Mouse (Mus musculus): ENCODE data around the gene Spint3.
"Not testable (repeated sequence)": the region's sequence is repeated elsewhere in the genome, so short reads cannot be mapped to it uniquely, and the experiment has no call there.

Spint3 gene

DNA sequence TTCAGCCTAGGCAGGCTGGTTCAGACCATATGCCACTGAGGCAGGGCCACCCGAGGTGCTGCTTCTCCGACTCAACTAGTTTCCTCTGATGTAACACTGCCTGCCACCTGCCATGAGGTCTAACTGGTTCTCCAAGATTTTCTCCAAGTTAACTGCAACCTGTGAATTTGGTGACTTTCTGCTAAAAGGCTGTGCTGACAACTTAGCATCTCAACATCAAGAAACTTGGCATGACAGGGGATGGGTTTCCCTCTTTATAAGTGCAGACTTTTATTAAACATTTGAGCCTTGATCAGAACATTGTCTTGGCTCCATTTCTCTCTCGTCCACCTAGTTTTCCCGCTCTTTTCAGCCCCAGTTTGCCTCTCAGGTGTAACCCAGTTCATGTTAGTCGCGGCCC, at the start of gene Spint3:
Gene Spint3 (minus strand): TSS at position 101 of the 400 bp plus-strand sequence.
- not testable (repeated sequence) for DNase-seq

DNA sequence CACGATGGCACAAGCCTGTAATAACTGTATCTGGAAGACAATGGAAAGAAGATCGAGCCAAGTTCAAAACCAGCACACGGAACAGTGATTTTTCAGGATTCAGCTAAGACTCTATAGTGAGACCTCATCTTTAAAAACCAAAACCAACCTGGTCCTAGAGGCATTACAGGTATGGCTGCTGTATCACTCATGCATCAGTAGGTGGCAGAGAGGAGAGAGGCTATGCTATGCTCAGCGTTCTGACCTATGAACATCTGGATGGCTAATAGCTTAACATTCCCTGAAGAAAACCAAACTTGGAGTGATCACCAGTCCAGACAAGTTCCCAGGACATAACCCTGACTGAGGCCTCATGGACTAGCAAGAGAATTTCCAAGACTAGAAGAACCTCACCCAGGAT, 48.5 kb upstream of the Spint3 start:
- no peak for DNase-seq

DNA sequence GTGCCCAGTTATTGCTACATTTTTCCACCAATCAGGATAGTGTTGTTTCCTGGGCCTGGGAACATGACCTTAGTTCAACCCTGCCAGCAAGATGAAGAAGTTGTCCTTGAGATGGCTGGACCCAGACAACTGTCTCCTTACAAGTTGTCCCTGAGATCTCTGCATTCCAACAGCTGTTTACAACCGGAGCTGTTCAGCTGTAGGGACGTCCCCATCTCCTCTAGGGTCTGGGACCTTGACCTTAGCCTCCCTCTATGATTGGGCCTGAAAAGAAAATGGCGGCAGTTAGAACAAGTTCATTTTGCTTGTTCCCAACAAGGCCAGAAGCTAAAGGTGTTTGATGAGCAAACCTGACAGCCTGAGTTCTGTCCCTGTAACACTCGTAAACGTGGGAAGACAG, 45.8 kb upstream of the Spint3 start:
- no peak for DNase-seq

DNA sequence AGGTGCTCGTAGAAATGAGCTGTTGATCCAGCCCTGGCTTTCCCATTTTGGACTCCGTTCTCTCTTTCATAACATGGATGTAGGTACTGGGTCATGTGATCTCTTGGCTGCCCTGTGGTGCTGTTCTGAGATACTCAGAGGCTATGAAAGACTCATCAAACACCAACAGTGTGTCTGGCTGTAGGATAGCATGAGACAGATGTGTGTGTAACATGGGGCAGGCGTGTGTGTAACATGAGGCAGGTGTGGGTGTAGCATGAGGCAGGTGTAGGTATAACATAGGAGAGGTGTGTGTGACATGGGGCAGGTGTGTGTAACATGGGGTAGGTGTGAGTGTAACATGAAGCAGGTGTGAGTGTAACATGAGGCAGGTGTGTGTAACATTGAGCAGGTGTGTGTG, 42.1 kb upstream of the Spint3 start:
- no peak for DNase-seq

DNA sequence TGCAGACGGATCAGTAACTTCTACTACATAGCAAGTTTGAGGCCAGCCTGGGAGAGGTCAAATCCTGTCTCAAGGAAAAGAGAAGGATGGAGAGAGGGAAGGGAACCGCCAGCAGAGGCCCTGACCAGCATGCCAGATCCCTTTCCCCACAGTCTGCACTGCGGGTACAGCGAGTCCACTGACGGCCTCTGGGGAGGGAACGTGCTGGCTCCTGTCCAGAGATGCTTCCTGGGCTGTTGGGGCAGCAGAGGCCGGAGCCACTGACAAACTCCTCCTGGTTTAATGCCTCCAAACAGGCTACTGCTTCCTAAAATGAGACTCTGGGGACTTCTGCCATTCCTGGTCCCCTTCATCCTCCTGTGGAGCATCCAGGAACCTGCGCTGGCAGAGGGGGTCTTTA, 40.2 kb upstream of the Spint3 start, which contains the start of the genes Wfdc6b and Wfdc8:
Gene Wfdc6b (plus strand): TSS at position 52 of the 400 bp plus-strand sequence.
Gene Wfdc8 (minus strand): TSS at position 156 of the 400 bp plus-strand sequence.
- DNase-seq: not testable (repeated sequence)

DNA sequence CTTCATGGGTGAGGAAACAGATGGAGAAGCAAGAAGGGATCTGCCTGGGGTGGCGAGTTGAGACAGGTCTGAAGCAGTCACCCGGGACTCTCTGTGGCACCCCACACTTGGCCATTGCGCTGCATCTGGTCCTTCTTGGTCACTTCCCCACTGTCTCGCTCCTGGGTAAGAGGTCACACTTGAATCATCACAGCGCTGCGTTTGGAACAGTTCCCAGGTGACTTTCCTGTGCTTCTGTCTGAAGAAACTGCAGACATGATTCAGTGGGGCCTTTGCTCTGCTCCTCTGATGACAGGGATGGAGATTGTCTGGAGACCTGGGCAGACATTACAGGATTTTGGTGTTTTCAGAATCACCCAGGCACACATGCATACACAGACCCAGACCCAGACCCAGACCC, 35.5 kb upstream of the Spint3 start:
- no peak for DNase-seq

DNA sequence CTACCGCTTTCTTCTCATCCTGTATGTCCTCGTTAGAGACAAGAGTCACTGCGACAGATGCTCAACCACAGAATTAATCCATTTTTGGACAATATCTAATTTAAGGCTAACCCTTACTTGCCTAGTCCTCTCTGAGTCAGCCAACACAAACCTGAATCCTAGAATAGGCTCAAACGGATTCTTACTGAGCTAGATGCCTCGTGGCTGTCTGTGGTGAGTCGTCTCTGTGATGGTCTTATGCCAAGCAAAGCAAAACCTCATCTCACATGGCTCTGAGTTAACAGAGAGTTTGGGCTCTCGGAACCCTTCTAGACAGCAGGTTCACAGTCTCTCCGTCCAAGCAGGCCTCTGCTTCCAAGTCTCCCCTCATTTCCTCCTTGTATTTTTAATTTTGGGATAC, 31.2 kb upstream of the Spint3 start:
- no peak for DNase-seq

DNA sequence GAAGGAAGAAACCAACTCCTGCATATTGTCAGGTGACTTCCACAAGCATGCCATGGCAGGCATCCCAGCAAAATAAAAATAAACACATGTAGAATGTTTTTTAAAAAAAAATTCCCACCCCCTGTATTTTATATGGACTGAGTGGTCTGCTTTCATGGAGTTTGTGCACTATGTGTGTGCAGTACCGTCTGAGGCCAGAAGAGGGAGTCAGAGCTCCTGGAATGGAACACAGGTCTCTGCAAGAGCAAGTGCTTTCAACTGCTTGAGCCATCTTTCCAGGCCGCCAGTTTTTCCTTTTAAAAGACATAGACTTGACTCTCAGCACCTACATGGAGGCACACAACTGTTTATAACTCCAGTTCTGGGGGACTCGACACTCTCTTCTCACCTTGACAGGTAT, 30.2 kb upstream of the Spint3 start:
- DNase-seq: no peak

DNA sequence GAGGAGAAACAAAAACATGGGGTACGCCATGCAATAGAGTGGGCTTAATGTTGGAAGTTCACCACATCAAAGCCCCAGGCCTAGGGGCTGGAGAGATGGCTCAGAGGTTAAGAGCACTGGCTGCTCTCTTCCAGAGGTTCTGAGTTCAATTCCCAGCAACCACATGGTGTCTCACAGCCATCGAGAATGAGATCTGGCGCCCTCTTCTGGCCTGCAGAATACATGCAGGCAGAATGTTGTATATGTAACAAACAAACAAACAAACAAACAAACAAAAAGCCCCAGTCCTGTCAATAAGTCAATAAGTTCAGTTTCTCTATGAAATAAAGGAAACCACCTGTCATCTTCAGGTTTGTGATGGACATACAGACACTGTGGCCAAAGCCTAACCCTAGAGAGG, 26.9 kb upstream of the Spint3 start:
- no peak for DNase-seq

DNA sequence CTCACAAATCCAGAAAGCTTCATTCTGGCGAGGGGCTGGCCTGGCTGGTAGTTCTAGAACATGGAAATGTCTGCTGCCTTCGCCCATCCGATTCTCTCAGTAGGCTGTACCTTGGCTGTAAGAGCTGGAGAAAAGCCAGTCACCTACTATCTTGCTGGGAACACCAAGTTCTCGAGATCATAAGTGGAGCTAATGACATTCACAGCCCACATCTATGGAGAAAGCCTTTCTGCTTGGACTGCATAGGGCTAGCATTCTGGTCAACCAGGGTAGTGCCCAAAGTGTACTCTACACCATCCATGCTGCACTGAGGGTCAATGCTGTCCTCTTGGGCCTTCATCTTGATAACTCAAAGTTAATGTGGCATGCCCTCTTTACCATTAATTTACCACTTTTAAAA, 20.2 kb upstream of the Spint3 start, which contains the start of gene Eppin:
Gene Eppin (minus strand): TSS at position 101 of the 400 bp plus-strand sequence.
- no peak for DNase-seq

DNA sequence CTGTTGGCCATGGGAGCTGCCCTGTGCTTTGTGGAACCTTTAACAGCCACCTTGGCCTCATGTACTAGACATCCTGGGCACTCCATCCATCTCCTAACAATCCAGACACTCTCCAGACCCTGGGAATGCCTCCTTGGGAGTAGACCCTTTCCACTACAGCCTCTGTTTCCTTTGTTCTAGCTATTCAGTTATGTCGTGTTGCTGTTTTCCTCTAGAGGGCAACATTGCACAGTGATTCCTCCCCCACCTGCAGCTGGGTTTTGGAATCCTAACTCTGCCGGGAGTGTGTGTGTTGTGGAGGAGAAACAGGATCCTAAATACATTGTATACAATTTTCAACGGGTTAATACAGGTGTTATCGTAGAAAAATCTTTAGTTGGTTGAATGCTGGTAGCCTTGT, 18.8 kb upstream of the Spint3 start:
- peak; percentile 79 for DNase-seq

DNA sequence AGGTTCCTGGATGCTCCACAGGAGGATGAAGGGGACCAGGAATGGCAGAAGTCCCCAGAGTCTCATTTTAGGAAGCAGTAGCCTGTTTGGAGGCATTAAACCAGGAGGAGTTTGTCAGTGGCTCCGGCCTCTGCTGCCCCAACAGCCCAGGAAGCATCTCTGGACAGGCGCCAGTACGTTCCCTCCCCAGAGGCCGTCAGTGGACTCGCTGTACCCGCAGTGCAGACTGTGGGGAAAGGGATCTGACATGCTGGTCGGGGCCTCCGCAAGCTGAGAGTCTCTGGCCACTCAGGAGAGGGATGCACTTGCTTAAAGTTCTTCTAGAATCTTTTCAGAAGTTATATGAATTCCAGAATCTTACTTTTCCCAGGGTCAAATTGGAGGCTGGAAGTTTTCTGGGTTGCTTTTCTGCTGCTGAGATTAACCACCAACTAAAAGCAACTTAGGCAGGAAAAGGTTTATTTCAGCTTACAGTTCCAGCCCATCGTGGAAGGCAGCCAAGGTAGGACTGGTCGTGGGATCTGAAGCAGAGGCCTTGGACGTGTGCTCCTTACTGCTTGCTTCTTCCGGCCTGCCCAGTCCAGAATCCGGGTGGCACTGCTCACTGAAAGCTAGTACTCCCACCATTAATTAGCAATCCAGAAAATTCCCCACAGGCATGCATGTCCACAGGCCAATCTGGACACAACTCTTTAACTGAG, 11.9 kb upstream of the Spint3 start, which contains the start of gene Wfdc6a:
Gene Wfdc6a (minus strand): TSS at position 423 of the 701 bp plus-strand sequence.
- not testable (repeated sequence) for DNase-seq

DNA sequence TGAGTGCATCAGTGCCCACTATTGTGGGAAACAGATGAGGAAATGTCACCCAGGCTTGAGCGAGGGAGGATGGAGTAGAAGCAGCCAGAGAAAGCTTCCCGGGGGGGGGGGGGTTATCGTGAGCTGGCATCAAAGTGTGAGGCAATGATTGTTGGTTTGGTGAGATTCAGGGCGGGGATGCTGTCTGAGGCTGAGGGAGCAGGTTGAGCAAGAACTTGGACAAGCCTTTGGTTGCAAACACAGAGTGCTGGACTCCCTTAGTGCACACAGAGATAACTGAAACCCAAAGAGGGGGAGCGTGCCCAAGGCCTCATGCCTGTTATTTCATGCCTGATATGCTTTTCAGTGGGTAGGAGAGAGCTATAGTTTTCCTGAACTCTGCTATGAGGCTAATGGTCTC, 5.8 kb downstream of the Spint3 start:
- no peak for DNase-seq

DNA sequence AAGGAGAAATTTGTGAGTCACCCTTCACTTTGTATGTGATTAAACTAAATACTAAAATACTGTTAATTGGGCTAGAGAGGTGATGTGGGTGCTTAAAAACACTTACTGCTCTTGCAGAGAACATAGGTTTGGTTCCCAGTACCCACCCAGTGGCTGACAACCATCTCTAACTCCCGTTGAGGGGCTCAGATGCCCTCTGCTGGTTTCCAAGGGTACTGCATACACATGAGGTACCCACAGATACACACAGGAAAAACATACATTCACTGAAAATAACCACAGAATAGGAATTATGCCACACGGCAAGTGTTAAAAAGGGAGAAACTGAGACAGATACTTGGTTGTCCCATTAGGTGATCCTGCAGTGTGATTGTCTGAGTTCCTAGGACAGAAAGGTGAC, 6.3 kb downstream of the Spint3 start:
- DNase-seq: no peak

DNA sequence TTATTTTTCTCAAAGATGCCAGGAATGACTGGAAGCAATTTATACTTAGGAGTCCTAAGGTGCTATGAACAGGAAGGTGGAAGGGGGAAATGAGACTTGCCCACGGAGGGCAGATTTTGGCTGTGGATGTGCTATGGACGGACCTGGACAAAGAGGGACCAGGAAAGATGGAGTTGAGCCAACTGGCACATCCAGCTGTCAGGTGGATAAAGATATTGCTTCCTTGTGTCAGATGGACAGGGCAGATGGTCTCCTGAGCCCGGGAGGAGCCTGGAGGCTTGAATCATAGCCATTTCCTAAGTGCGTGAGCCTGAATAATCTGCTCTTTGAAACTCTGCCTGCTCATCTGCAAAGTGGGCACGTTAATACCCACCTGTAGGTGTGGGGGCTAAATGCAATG, 8.9 kb downstream of the Spint3 start:
- DNase-seq: no peak

DNA sequence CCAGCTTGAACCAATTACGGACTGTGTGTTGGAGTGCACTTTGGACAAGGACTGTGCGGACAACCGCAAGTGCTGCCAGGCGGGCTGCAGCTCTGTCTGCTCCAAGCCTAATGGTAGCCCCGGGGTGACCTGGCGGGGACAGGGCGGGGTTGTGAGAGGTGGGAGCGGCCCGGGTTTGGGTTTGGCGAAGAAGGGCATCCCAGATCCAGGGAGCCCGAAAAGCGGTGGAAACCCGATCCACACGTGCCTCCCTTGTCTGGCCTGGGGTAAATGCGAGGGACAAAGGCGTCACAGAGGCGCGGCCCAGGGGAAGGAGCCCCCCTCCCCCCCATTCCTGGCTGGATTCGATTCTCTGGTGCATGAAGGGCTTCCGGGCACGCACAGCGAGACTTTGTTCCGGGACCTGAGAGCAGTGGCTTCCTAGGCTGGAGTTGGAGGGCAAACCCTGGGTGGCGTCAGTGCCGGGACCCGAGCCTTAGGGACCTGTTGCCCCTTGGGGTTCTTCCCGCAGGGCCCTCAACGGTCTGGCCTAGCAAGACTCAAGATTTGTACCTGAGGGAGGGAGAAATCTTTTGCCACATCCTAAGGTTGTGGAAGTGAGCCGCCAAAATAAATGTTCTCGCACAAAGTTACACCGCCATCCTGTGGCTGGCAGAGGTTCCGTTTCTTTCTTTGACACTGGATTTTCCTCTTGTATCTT, 9.8 kb downstream of the Spint3 start:
- peak; percentile 78 for DNase-seq

DNA sequence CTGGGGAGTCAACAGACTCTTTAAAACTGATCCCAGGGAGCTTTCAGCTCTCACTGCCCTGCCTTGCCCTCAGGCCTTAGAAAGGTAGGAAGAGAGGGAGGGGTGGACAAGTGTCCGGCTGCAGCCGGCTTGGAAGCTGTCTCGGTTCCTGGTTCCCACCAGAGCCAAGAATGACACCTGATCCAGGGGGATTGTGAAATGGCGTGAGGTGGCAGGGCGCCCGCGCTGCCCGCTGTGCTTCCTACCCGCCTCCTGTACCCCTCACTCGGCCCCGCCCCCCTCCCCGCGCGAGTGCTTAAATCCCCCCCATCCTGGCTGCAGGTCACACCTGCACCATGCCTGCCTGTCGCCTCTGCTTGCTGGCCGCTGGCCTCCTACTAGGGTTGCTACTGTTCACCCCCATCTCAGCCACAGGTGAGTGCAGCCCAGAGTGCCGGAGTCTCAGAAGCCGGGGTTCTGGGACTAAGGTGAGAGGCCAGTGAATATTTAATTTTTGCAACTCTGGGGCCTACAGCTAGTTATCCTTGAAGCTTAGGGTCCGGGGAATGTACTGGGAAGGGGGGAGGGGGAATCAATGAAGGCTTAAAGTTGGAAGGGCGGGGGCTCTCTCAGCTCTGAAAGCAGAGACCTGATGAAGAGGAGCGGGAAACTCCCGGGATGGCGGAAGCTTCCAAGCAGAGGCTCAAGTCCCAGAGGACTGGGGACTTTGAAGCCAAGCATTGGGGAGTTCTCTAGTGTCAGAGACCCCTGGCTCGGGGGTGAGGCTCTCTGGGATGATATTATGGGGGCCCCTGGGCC, 10.7 kb downstream of the Spint3 start, which contains the start of gene Wfdc2:
Gene Wfdc2 (plus strand): TSS at position 23 of the 798 bp plus-strand sequence.
- DNase-seq: peak; percentile 61

DNA sequence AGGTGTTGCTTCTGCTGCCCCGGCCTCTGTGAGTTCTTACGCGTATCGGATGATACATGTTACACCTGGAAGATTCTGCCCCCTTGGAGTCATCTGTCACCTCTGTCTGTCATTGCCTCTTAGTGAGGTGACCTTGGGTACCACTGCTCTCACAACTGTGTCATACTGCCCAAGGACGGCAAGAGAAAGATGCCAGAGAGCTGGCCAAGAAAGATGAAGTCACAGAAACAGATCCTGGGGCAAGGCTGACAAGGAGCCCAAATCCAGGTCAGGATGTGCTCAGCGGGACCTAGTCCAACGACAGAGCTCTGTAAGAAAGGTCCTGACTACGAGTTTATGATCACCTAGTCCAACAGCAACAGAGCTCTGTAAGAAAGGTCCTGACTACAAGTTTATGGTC, 13.2 kb downstream of the Spint3 start:
- DNase-seq: no peak

DNA sequence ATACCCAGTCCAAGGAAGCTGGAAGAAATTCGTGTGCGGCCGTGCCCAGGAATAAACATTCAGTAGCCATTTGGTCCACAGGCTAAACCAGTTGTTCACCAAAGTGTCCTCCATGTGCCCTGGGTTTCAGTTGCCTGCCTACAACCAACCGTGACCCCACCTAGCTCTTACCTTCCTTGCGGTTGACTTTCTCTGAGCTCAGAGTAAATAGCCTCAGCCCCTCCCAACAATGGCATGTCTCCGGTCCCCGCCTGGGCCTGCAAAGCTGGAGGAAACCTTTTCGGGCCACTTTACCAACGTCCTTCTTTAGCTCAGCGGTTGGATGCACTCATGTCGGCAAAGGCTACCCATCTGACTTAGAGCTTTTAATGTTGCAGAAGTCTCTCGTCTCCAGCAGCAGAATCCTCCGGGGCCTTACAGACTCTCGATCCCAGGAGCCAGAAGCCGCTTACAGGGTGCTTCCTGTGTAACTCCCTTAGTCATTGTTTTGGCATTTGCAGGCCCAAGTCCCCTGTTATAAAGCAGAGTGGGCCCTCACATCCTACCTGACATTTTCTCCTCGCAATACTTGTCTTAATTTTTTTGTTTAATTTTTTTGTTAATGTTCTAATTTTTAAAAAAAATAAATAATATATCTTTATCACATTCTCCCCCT, 14.1 kb downstream of the Spint3 start:
- DNase-seq: no peak

DNA sequence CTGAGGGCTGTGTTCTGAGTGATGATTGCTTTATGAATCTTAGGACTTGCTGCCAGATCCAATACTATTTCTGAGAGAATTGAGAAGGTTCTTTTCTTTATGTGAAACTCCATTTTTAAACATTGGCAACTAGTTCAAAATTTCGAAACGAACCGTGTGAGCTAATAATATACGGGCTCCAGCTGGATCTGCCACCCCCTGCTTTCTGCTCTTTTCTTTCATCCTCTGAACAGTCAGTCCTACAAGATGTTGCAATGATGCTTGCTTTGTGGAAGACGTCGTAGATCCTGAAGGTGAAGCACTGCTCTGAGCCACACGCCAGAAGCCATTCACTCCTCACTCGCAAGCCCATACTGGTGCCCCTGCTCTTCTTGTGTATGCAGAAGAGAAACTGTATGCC, 14.8 kb downstream of the Spint3 start:
- no peak for DNase-seq

DNA sequence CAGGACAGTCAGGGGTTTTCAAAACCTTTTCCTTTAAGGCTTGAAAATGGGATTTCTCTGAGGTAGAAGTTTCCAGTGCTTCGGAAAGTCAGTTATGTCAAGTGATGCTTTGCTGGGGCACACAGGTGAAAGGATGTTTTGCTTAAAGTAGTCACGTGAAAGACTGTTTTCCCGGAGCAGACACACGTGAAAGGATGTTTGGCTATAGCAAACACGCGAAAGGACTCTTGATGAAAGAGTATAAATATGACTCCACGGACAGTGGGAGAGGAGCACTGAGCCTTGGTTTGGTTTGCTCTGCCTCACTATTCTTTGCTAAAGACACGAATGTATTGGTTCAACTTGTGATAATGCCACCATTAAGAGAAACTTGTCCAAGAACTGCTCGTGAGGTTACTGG, 21.8 kb downstream of the Spint3 start:
- DNase-seq: no peak

DNA sequence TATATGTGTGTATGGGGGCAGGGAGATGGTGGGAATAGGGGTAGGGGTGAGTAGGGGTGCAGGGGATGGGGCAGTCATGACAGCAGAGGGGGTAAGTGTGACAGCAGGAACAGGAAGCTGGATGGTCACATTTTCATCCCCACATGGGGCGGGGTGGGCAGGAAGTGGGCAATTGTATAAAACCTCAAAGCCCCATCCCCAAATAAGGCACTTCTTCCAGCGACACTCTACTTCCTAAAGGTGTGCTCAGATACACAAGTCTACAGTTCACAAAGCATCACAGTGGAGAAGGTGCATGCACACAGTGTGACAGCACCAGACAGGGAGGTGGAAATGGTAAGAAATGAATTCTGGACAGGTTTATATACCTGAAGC, 22.4 kb downstream of the Spint3 start:
- DNase-seq: no peak

Measured in embryo, embryonic 11 days (tissue).